Mouse (Mus musculus) liver, postnatal 0 days (tissue): ENCODE measurements at regions not wholly inside any gene's neighbourhood (a gene's known extent, or its start where the extent isn't known, plus 50 kb on each side); places are given as distances from the start of the nearest gene placed in this dataset.

ENCODE experiments used
- ATAC-seq: fragments of 200-750 bp; cut with Nextera tagmentation; 2 replicates; pipeline ENCODE4 v1.8.0; 2017; ENCODE audit warnings: mild to moderate bottlenecking, moderate library complexity
- DNase-seq: peaks from one replicate; pipeline ENCODE4 v3.0.0-alpha.2; 2016
- H3K27ac ChIP-seq: fragments of 300-500 bp; sonication (generic); 2 replicates; pipeline ENCODE4 v1.5.1; 2014; ENCODE audit warnings: antibody characterized with exemption, moderate library complexity, mild to moderate bottlenecking, low read depth
- H3K27me3 ChIP-seq: fragments of 300-500 bp; sonication (generic); 2 replicates; pipeline ENCODE4 v1.6.1; 2014; ENCODE audit warnings: low read length, control low read depth, mixed read lengths; ENCODE audit not compliant: insufficient read depth
- H3K36me3 ChIP-seq: fragments of 300-500 bp; sonication (generic); replicated peaks from 2 replicates; pipeline ENCODE4 v1.6.1; 2014; ENCODE audit warnings: mild to moderate bottlenecking, control low read depth, low read length, moderate library complexity, mixed read lengths; ENCODE audit not compliant: insufficient read depth
- H3K4me1 ChIP-seq: fragments of 300-500 bp; sonication (generic); 2 replicates; pipeline ENCODE4 v1.6.1; 2014; ENCODE audit warnings: antibody characterized with exemption, mild to moderate bottlenecking, control low read depth; ENCODE audit not compliant: insufficient read depth
- H3K4me2 ChIP-seq: fragments of 300-500 bp; sonication (generic); 2 replicates; pipeline ENCODE4 v1.6.1; 2014; ENCODE audit warnings: low read depth, mild to moderate bottlenecking, low read length, moderate library complexity, mixed read lengths
- H3K4me3 ChIP-seq: fragments of 300-500 bp; sonication (generic); 2 replicates; pipeline ENCODE4 v1.5.1; 2014; ENCODE audit warnings: low read depth, low read length
- H3K9ac ChIP-seq: fragments of 300-500 bp; sonication (generic); replicated peaks from 2 replicates; pipeline ENCODE4 v1.6.1; 2014; ENCODE audit warnings: mild to moderate bottlenecking, moderate library complexity
- H3K9me3 ChIP-seq: fragments of 300-500 bp; sonication (generic); 2 replicates; pipeline ENCODE4 v1.6.1; 2016; ENCODE audit warnings: mild to moderate bottlenecking, control low read depth, low read length, mixed read lengths
- CTCF ChIP-seq: sonication (generic); IDR thresholded peaks from 2 replicates; pipeline ENCODE4 v1.5.1; 2016; ENCODE audit warnings: antibody characterized with exemption, low read depth
- EP300 ChIP-seq: IDR thresholded peaks from 2 replicates; pipeline ENCODE4 v1.6.1; 2016; ENCODE audit warnings: antibody characterized with exemption, low read depth, mild to moderate bottlenecking
- WGBS: fragments of 180-500 bp; shearing (Covaris S2); extraction: QIAGEN DNeasy Blood & Tissue Kit; methylation state at CpG from one replicate; pipeline ENCODE4 v1.1.7; 2014; ENCODE audit not compliant: insufficient replicate concordance; 5-methylcytosine and 5-hydroxymethylcytosine counted together

DNA sequence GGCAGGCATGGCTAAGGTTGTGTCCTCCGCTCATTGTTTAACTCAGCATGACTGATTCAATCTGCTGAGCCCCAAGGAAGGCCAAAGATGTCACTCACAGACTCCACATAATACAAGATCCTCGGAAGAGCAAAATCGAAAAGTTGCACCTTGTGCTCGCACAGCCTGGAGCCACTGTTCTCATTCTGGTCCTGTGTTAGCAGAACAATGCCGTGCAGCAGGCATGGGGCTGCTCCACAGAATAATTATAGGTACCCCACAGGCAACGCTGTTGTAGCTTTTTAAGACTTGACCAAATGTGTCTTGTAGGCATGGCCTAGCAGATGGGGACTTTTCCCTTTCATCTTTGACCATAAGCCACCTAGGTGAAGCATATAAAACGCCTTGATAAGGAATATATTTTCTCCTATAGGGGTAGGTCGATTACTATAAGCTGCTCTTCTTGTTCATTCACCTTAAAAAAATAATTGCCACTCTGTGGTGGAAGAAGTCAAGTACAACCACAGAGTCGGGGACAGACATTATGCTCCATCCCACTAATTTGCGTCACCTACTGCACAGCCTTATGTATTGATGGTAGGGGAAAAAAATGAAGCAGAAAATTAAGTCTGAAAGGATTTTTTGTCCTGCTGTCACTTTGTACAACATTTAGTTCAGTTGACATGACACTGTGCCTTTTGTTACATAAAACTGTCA lies 529.8 kb upstream of the Itga1 start:
- Histone ChIP-seq H3K27me3 (no peaks in the 10 kb centered on the region), H3K9ac (no peak overlapping the region), H3K9me3 (no peaks in the 10 kb centered on the region), H3K4me2 (no peak overlapping the region), H3K4me1 (no peaks in the 10 kb centered on the region), H3K27ac (no peak overlapping the region), H3K4me3 (no peak overlapping the region), H3K36me3 (no peaks in the 10 kb centered on the region)
- 75% methylated on average over 10 of the region's 10 CpGs for WGBS
- TF ChIP-seq CTCF, result no peak
- TF ChIP-seq EP300, result no peak
- DNase-seq (no peak), ATAC-seq (no peak)

DNA sequence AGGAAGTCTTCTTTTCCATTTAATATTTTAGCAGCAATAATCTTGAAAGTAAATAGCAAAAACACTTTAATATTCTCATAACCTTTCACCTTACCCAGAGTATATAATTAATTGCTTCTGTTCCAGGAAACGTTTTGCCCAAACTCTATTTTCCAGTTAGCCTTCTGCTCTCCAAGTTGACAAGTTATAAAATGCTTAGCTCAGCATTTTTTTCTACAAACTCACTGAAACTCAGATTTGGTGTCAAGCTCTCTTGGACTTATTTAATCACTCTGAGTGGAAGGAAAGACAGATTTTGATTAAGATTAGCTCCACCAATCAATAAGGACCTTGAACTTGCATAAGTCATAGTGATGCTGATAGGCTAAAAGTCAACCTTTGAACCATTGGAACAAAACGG lies 528.8 kb upstream of the Itga1 start:
- ATAC-seq (no peak), DNase-seq (no peak)
- TF ChIP-seq EP300 (no peak), CTCF (no peak)
- H3K4me3 ChIP-seq, result no peak overlapping the region
- H3K27ac ChIP-seq, result no peak overlapping the region
- H3K9ac ChIP-seq, result no peak overlapping the region
- no peaks in the 10 kb centered on the region for H3K36me3 ChIP-seq
- 56% methylated on average over 2 of the region's 2 CpGs for WGBS
- H3K9me3 ChIP-seq, result no peaks in the 10 kb centered on the region
- no peaks in the 10 kb centered on the region for H3K27me3 ChIP-seq
- H3K4me2 ChIP-seq, result no peak overlapping the region
- no peaks in the 10 kb centered on the region for H3K4me1 ChIP-seq

DNA sequence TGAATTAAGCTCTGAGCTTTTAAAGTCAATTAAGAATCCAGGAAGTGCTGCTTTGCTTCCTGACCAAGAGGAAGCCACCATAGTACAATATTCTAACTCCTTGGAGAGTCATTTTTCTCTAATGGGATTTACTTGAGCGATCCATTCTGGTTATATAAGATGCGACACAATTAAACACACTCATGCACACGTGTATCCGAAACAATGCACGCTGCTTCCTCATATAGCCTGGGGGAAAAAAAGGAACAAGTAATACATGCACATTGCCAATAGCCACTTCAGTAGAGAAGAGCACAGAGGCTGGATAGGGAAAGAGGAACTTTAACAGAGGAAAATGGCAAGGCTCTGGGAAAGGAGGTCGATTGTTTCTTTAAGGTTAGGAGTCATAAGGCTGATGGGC lies 511.4 kb upstream of the Itga1 start:
- ATAC-seq (no peak), DNase-seq (no peak)
- H3K4me3 ChIP-seq, result no peak overlapping the region
- H3K9ac ChIP-seq, result no peak overlapping the region
- H3K27ac ChIP-seq, result no peak overlapping the region
- H3K4me2 ChIP-seq, result no peak overlapping the region
- H3K27me3 ChIP-seq, result no peaks in the 10 kb centered on the region
- H3K9me3 ChIP-seq, result no peaks in the 10 kb centered on the region
- no peaks in the 10 kb centered on the region for H3K36me3 ChIP-seq
- no peaks in the 10 kb centered on the region for H3K4me1 ChIP-seq
- WGBS, result 67% methylated on average over 6 of the region's 6 CpGs
- TF ChIP-seq EP300 (no peak), CTCF (no peak)

DNA sequence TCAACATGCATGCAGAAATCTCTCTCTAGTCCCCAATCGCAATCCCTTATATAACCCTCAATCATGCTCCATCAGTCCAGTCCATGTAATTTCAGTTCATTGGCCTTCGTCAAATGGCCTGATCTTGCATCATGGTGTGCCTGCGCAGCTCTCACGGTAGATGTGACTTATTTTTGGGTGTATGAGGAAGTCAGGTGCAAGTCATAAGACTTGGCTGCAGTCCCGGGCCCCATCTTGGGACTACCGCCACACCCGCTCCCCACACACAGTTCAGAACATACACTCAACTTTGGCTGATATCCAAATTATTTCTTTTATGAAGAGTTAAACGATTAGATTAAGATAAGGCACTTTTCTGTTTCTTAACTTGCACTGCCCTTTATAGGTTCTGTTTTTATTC lies 504.7 kb upstream of the Itga1 start:
- H3K4me2 ChIP-seq, result no peak overlapping the region
- 77% methylated on average over 8 of the region's 8 CpGs for WGBS
- TF ChIP-seq CTCF (no peak), EP300 (no peak)

DNA sequence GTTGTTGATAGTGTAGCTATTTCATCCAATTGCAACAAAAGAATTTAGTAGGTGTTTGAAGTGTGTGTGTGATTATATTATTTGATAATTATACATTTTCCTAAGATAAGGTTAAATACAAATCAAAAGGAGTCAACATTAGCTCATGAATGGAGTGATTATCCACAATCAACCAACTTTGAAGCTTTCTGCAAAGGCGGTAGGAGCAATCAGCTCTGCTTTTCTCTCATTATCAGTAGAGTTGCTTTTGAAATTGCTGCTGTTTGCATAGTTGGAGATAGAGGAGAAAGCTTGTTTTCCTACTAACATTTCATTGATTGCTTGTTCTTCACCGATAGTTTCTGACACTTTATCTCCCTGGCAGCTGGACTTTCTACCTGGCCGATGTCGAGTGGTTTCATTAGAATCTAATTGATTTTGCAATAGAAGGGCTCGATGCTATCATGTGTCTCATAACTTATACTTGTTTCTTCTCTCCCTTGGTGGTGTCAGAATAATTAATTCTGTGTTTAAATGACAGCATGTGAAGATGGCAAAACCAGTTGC lies 493.4 kb upstream of the Itga1 start:
- no peaks in the 10 kb centered on the region for H3K27me3 ChIP-seq
- 0 out of 2 replicates have a peak overlapping the region, but pooled peaks have one; percentile 18 for H3K4me2 ChIP-seq
- ATAC-seq (peak; percentile 15; the same call in 1 of the 2 replicates), DNase-seq (no peak)
- H3K36me3 ChIP-seq, result no peaks in the 10 kb centered on the region
- H3K4me3 ChIP-seq, result no peak overlapping the region
- 45% methylated on average over 5 of the region's 5 CpGs for WGBS
- H3K4me1 ChIP-seq, result no peaks in the 10 kb centered on the region
- H3K27ac ChIP-seq, result no peak overlapping the region
- H3K9ac ChIP-seq, result no peak overlapping the region
- no peak for TF ChIP-seq EP300
- TF ChIP-seq CTCF, result no peak
- H3K9me3 ChIP-seq, result no peaks in the 10 kb centered on the region

More for the DNA sequence above, 504.7 kb upstream of the Itga1 start:
- Histone ChIP-seq H3K4me1 (no peaks in the 10 kb centered on the region), H3K4me3 (no peak overlapping the region), H3K27ac (no peak overlapping the region), H3K36me3 (no peaks in the 10 kb centered on the region), H3K9me3 (no peaks in the 10 kb centered on the region), H3K27me3 (no peaks in the 10 kb centered on the region), H3K9ac (no peak overlapping the region)
- ATAC-seq (no peak), DNase-seq (no peak)

DNA sequence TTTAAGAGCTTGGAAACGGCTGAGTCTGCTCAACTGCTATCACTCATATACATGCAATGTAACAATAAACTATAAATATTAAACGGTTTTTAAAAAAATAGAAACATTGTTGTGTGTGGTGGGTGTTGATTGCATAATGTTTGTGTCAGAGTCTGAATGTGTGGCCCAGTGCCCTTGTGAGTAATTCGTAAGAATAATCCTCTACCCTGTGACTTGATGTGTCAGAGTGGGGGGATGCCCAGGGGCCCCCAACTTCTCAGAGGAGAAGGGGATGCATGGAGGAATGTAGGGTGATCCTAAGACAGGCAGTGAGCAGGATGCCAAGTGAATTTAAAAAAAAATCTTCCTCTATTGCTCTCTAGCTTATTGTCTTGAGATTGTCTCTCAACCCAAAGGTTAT lies 474.2 kb upstream of the Itga1 start:
- no peaks in the 10 kb centered on the region for H3K4me1 ChIP-seq
- TF ChIP-seq EP300 (no peak), CTCF (no peak)

More for the DNA sequence above, 474.2 kb upstream of the Itga1 start:
- no peak overlapping the region for H3K9ac ChIP-seq
- no peak overlapping the region for H3K27ac ChIP-seq
- no peaks in the 10 kb centered on the region for H3K36me3 ChIP-seq
- WGBS, result 60% methylated on average over 3 of the region's 3 CpGs
- H3K4me2 ChIP-seq, result no peak overlapping the region
- H3K4me3 ChIP-seq, result no peak overlapping the region
- DNase-seq, result no peak
- no peak for ATAC-seq
- no peaks in the 10 kb centered on the region for H3K27me3 ChIP-seq
- no peaks in the 10 kb centered on the region for H3K9me3 ChIP-seq
